Mouse (Mus musculus): Measurements from ENCODE around the gene Ppan. TPM values are rescaled to one million over a fixed set of nuclear protein-coding genes. Genes with fewer than 3 reads are reported as not detected.

Gene Ppan
- polyA plus RNA-seq, 1 experiment from 2014 or later: 43.5 TPM

GRCm38 (mm10) chr9:20879097-20879792, 8.7 kb upstream of the Ppan start, which contains the start of gene Angptl6:
Gene Angptl6 (minus strand): TSS chr9:20879727.
- Histone ChIP-seq H3K27me3 (replicated peaks) (no peaks in the 10 kb centered on the region), H3K36me3 (no peaks in the 10 kb centered on the region), H3K9ac (peak within 1 kb of the TSS; percentile 80), H3K4me2 (peak within 1 kb of the TSS; percentile 72), H3K27ac (ENCODE audit: poor library complexity, severe bottlenecking) (peak within 1 kb of the TSS; percentile 87), H3K4me1 (replicated peaks) (peaks cover 11% of the 10 kb centered on the region; the same call in 1 of the 2 replicates), H3K4me3 (peak within 1 kb of the TSS; percentile 49), H3K9me3 (replicated peaks) (0 out of 2 replicates have a peak, but pooled peaks cover 3% of the 10 kb centered on the region)
- no peak for ATAC-seq (ENCODE audit: insufficient number of reproducible peaks, low FRiP score)
- whole genome bisulfite sequencing: 88% methylated on average over 13 of the region's 13 CpGs

GRCm38 (mm10) chr9:20886563-20886962, 1.4 kb upstream of the Ppan start:
- H3K9me3 ChIP-seq (replicated peaks): 0 out of 2 replicates have a peak, but pooled peaks cover 6% of the 10 kb centered on the region
- H3K4me1 ChIP-seq (replicated peaks): peaks cover 8% of the 10 kb centered on the region
- 92% methylated on average over 2 of the region's 2 CpGs for WGBS
- H3K4me2 ChIP-seq: no peak overlapping the region
- H3K27me3 ChIP-seq (replicated peaks): no peaks in the 10 kb centered on the region
- no peak overlapping the region for H3K27ac ChIP-seq (ENCODE audit: poor library complexity, severe bottlenecking)
- ATAC-seq (ENCODE audit: insufficient number of reproducible peaks, low FRiP score): no peak
- H3K9ac ChIP-seq: no peak overlapping the region
- H3K36me3 ChIP-seq: peaks cover 24% of the 10 kb centered on the region
- H3K4me3 ChIP-seq: no peak overlapping the region

GRCm38 (mm10) chr9:20887191-20887590, 784 bp upstream of the Ppan start:
- Histone ChIP-seq H3K4me1 (replicated peaks) (peaks cover 8% of the 10 kb centered on the region), H3K27me3 (replicated peaks) (no peaks in the 10 kb centered on the region), H3K4me3 (no peak overlapping the region), H3K27ac (ENCODE audit: poor library complexity, severe bottlenecking) (no peak overlapping the region), H3K4me2 (no peak overlapping the region), H3K9me3 (replicated peaks) (0 out of 2 replicates have a peak, but pooled peaks cover 6% of the 10 kb centered on the region), H3K36me3 (peaks cover 31% of the 10 kb centered on the region), H3K9ac (no peak overlapping the region)
- 88% methylated on average over 6 of the region's 6 CpGs for whole genome bisulfite sequencing
- ATAC-seq (ENCODE audit: insufficient number of reproducible peaks, low FRiP score): no peak

GRCm38 (mm10) chr9:20888386-20888765, 401 bp downstream of the Ppan start:
- H3K9me3 ChIP-seq (replicated peaks): 0 out of 2 replicates have a peak, but pooled peaks cover 6% of the 10 kb centered on the region
- peaks cover 42% of the 10 kb centered on the region for H3K36me3 ChIP-seq
- peak overlapping the region; percentile 74 for H3K4me2 ChIP-seq
- no peaks in the 10 kb centered on the region for H3K27me3 ChIP-seq (replicated peaks)
- WGBS: 0% methylated on average over 30 of the region's 30 CpGs
- H3K27ac ChIP-seq (ENCODE audit: poor library complexity, severe bottlenecking): peak overlapping the region; percentile 84; the same call in 1 of the 2 replicates
- peak overlapping the region; percentile 88 for H3K9ac ChIP-seq
- peak; percentile 33 for ATAC-seq (ENCODE audit: insufficient number of reproducible peaks, low FRiP score)
- peak overlapping the region; percentile 87 for H3K4me3 ChIP-seq
- H3K4me1 ChIP-seq (replicated peaks): peaks cover 8% of the 10 kb centered on the region

- peak overlapping the region; percentile 87 for H3K4me3 ChIP-seq
- no peaks in the 10 kb centered on the region for H3K27me3 ChIP-seq (replicated peaks)
- whole genome bisulfite sequencing: 75% methylated on average over 29 of the region's 29 CpGs
- H3K9me3 ChIP-seq (replicated peaks): 0 out of 2 replicates have a peak, but pooled peaks cover 6% of the 10 kb centered on the region
- H3K36me3 ChIP-seq: peaks cover 53% of the 10 kb centered on the region
- peak overlapping the region; percentile 74 for H3K4me2 ChIP-seq
- H3K4me1 ChIP-seq (replicated peaks): peaks cover 8% of the 10 kb centered on the region
- ATAC-seq (ENCODE audit: insufficient number of reproducible peaks, low FRiP score): no peak
- H3K9ac ChIP-seq: 0 out of 2 replicates have a peak overlapping the region, but pooled peaks have one; percentile 2
- no peak overlapping the region for H3K27ac ChIP-seq (ENCODE audit: poor library complexity, severe bottlenecking)
These were observed 1.5 kb downstream of the Ppan start for GRCm38 (mm10) chr9:20889185-20890141.

- Histone ChIP-seq H3K27ac (ENCODE audit: poor library complexity, severe bottlenecking) (no peak overlapping the region), H3K27me3 (replicated peaks) (no peaks in the 10 kb centered on the region), H3K36me3 (peaks cover 62% of the 10 kb centered on the region), H3K4me2 (no peak overlapping the region), H3K9ac (no peak overlapping the region), H3K4me3 (no peak overlapping the region), H3K9me3 (replicated peaks) (no peaks in the 10 kb centered on the region), H3K4me1 (replicated peaks) (peaks cover 8% of the 10 kb centered on the region)
- WGBS: 90% methylated on average over 5 of the region's 5 CpGs
- ATAC-seq (ENCODE audit: insufficient number of reproducible peaks, low FRiP score): no peak
These were observed 2.4 kb downstream of the Ppan start for GRCm38 (mm10) chr9:20890411-20890810.

GRCm38 (mm10) chr9:20891339-20892103, 3.5 kb downstream of the Ppan start:
- H3K36me3 ChIP-seq: peaks cover 72% of the 10 kb centered on the region
- no peaks in the 10 kb centered on the region for H3K9me3 ChIP-seq (replicated peaks)
- no peak overlapping the region for H3K4me3 ChIP-seq
- WGBS: 78% methylated on average over 26 of the region's 26 CpGs
- peaks cover 8% of the 10 kb centered on the region for H3K4me1 ChIP-seq (replicated peaks)
- no peak overlapping the region for H3K9ac ChIP-seq
- no peak overlapping the region for H3K27ac ChIP-seq (ENCODE audit: poor library complexity, severe bottlenecking)
- ATAC-seq (ENCODE audit: insufficient number of reproducible peaks, low FRiP score): no peak
- no peaks in the 10 kb centered on the region for H3K27me3 ChIP-seq (replicated peaks)
- H3K4me2 ChIP-seq: no peak overlapping the region

GRCm38 (mm10) chr9:20892104-20892653, 4.2 kb downstream of the Ppan start:
- Histone ChIP-seq H3K9ac (no peak overlapping the region), H3K27ac (ENCODE audit: poor library complexity, severe bottlenecking) (no peak overlapping the region), H3K9me3 (replicated peaks) (no peaks in the 10 kb centered on the region), H3K4me1 (replicated peaks) (peaks cover 13% of the 10 kb centered on the region), H3K4me2 (no peak overlapping the region), H3K4me3 (no peak overlapping the region), H3K27me3 (replicated peaks) (no peaks in the 10 kb centered on the region), H3K36me3 (peaks cover 79% of the 10 kb centered on the region)
- no peak for ATAC-seq (ENCODE audit: insufficient number of reproducible peaks, low FRiP score)
- 61% methylated on average over 5 of the region's 5 CpGs for WGBS

- Histone ChIP-seq H3K27me3 (replicated peaks) (no peaks in the 10 kb centered on the region), H3K9me3 (replicated peaks) (no peaks in the 10 kb centered on the region), H3K4me1 (replicated peaks) (peaks cover 20% of the 10 kb centered on the region), H3K36me3 (peaks cover 80% of the 10 kb centered on the region), H3K4me3 (no peak overlapping the region), H3K9ac (no peak overlapping the region), H3K27ac (ENCODE audit: poor library complexity, severe bottlenecking) (no peak overlapping the region), H3K4me2 (no peak overlapping the region)
- 61% methylated on average over 5 of the region's 5 CpGs for WGBS
- ATAC-seq (ENCODE audit: insufficient number of reproducible peaks, low FRiP score): no peak
These were observed 5.1 kb downstream of the Ppan start for GRCm38 (mm10) chr9:20893069-20893468.

- peaks cover 20% of the 10 kb centered on the region for H3K4me1 ChIP-seq (replicated peaks)
- no peak overlapping the region for H3K4me2 ChIP-seq
- ATAC-seq (ENCODE audit: insufficient number of reproducible peaks, low FRiP score): no peak
- 85% methylated on average over 13 of the region's 13 CpGs for WGBS
- H3K27me3 ChIP-seq (replicated peaks): no peaks in the 10 kb centered on the region
- H3K27ac ChIP-seq (ENCODE audit: poor library complexity, severe bottlenecking): no peak overlapping the region
- H3K9me3 ChIP-seq (replicated peaks): no peaks in the 10 kb centered on the region
- H3K9ac ChIP-seq: no peak overlapping the region
- peaks cover 80% of the 10 kb centered on the region for H3K36me3 ChIP-seq
- H3K4me3 ChIP-seq: no peak overlapping the region
These were observed 5.8 kb downstream of the Ppan start for GRCm38 (mm10) chr9:20893590-20894343.
